Mouse (Mus musculus) lung, postnatal 14 days (tissue): ENCODE results near the gene Maco1.
"Not testable (repeated sequence)": the region's sequence is repeated elsewhere in the genome, so short reads cannot be mapped to it uniquely, and the experiment has no call there.

ENCODE experiments used
- DNase-seq: peaks from one replicate; pipeline ENCODE4 v3.0.0; 2021

Maco1 gene

DNA sequence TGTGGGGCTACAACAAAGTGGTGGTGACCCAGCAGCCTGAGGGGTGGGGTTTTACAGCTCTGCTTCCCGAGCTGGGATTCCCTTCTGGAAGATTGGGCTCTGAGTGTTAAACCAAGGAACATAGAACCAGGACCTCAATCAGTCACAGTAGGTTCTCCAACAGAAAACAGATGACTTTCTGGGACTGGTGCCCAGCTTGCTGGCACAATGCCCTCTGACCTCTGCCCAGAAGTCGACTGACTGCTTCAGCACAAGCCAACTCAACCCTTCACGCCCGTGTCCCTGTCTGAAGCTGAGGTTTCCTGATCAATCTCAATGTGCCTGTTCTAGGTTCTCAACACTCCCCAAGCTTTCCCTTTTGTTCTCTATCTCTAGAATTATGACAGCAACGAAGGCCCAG, 48.4 kb downstream of the Maco1 start:
- peak; percentile 80 for DNase-seq

DNA sequence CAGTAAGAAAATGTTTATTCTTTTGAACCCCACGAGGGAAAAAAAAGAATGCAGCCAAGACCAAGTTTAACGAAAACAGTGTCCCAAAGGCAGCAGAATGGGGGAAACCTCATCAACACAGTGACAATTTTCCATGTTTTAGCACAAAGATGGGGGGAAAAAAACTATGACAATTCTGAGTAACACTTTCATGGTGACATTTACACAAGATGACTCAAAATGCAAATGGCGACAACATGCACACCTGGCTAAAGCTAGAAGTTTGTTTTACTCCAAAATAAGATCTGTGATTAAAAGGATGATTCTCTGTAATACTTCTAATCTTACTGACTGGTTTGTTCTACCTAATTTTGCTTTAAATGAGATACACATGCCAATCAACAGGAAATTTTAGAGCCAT, 50.4 kb downstream of the Maco1 start:
- DNase-seq, result no peak

DNA sequence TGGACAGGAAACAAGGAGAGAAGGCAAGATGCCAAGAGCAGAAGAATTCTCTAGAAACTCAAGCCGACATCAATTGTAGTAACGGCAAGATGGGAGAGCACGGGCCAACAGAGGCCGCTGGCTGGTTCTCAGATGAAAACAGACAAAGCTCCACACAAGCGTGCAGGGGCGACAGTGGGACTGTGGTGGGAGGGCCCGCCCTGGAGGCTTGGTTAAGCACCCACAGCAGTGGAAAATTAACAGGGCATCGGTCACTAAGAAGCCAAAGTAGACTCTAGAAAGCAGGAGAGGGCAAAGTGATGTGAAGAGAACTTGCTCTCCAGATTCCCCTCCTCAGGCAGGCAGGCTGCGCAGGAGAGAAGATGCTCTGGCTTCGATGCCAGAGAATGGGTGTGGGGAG, 51.0 kb downstream of the Maco1 start:
- DNase-seq, result no peak

DNA sequence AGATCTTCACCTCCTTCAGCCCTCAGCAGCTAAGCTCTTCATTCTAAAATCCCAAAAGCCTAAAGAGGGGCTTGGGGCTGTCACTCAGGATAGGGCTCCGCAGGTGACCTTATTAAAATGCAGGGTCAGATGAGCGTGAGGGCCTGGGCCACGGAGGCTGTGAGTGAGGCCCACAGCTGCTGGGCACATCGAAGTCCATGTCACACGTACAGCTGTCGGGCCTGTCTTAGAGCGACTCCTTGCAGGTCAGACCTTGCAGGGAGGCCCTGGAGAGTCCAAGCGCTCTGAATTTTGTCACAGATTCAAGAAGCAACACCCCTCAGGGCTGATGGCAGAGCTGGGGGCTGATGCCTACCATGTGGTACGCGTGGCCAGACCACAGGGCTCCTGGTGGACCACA, 52.5 kb downstream of the Maco1 start:
- DNase-seq, result no peak

DNA sequence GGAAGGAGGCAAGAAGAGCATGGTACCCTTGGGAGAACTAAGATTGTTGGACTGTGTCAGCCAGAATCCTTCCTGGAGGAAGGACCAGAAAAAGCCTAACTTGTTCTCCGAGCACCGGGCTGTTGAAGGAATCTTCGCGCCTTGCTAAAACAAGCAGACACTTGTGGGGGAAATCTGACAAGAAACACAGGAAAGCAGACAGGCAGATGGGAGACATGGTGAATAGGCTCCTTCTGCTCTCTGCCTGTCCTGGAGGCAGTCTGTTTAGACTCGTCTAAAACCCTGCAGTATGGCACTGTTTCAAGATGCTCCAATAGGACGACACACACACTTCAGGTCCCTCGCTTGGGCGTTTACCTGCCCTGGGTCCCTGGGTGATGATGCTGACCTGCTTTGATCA, 53.0 kb downstream of the Maco1 start:
- DNase-seq, result no peak

DNA sequence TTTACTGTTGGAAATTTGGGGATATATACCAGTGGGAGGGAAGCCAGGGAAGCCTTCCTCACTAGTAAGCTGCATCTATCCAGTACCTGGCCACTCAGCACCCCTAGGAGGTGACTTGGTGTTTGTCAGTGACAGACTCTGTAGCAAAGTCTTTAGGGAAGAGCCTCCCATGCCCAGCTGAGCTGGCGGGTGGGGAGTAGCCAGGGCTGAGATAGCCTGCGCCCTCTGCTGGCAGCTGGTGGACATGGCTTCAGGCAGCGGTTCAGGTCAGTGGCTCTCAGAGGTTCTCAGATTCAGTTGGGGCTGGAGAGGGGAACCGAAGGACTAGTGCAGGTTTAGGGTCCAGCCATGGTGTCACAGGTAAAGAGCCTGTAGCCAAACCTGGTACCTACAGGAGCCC, 53.9 kb downstream of the Maco1 start:
- peak; percentile 78 for DNase-seq

GRCm38 (mm10) chr4:134798861-134799260, 54.3 kb downstream of the Maco1 start:
- no peak for DNase-seq

GRCm38 (mm10) chr4:134797621-134798020, 55.5 kb downstream of the Maco1 start:
- DNase-seq, result no peak

DNA sequence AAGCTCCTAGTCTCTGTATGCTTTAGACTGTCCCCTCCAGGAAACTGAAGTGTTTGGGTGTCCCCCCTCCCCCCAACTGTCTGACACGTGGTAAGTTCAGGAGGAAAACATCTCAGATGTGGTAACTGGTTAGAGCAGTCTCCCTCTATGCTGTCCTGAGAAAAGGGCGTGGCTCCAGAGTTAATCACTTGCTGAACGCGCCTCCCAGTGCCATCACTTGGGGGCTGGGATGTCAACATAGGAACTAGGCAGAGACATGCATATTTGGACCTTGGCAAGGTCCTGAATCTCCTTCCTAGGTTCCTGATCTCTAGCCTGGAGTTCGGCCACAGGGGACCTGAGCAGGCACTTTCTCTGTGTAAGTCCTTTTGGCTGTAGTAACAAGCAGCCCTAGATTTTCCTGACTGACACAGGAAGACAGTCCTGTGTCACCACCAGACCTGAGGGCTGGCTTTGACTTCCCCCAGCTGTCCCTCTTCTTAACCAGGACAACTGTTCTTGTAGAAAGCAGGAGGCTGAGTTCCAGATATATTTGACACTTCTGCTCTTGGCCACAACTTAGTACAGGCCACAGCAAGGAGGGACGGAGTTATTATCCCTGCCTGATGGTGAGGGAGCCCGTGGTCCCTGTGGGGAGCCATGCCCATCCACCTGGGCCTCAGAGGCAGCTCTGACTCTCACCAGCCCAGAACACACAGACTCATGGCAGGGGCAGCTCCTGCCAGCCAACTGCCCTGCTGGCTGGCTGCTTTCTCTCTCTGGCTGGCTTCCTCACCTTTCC, 56.4 kb downstream of the Maco1 start:
- DNase-seq, result no peak

DNA sequence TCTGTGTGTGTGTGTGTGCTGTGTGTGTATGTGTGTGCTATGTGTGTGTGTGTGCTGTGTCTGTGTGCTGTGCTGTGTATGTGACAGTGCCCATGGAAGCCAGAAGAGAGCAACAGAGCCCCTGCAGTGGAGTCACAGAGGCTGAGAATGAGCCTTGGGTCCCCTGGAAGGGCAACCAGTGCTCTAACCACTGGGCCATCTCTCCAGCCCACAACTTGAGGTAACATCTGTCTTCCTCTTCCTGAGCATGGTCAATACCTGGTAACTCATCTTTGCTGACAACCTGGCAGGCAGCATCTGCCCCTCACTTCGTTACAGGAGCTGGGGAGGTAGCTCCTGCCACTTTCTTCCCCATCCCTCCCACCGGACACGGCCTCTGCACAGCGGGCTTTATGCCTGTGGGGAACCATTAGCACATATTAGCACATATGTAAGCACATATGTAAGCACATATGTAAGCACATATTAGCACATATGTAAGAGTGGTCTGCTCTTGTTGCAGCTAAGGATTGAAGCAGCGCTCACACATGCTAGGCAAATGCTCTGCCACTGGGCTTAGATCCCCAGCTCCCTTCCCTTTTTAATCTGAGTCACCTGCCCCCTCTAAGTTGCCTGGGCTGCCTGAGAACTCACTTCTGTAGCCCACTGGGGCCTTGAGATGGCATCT, 57.2 kb downstream of the Maco1 start:
- no peak for DNase-seq

- not testable (repeated sequence) for DNase-seq
Observed at GRCm38 (mm10) chr4:134794959-134795358, 58.2 kb downstream of the Maco1 start.

DNA sequence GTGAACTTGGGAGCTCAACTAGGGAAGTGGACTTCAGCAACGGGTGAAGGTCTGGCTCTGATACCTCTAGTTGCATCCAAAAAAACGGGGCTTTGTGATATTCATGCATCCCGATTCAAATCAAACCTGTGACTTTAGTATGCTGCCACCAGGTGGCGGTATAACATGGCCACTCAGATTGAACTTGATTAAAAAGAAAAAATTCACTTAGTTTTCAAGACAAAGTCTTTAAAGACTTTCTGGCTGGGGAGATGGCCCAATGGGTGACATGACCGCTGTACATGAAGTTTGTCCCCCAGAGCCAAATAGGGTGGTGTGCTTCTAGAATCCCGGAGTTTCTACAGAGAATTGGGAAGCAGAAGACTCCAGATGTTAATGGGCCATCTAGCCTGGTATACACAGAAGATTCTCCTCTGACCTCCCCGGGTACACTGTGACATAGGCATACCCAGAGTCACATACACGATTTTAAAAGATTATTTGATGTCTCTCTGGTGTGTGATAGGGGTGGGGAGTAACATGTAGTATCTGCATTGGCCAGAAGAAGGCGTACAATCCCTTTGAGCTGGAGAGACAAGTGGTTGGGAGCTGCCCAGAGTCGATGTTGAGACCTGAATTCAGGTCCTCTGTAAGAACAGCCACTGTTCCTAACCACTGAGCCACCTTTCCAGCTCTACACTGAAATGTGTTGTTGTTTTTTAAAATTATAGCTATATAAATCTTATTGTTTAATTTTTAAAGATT, 59.8 kb downstream of the Maco1 start:
- peak; percentile 69 for DNase-seq

DNA sequence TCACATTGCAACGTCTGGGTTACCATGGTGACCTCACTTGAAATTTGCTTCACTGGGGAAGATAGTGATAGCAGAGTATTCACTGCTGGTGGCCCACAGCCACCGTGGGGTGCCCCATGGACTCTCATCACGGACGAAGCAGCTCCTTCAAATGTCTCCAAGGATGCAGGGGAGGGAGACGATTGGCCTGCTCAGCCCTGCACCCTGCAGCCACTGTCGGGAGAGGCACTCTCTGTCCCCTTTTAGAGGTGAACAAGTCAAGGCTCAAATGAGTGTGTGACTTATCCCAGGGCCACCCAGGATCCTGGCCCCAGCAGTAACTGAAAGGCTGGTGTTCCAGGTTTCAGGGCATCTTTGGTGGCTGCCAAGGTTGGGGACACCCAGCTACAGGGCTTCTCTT, 61.4 kb downstream of the Maco1 start:
- no peak for DNase-seq

DNA sequence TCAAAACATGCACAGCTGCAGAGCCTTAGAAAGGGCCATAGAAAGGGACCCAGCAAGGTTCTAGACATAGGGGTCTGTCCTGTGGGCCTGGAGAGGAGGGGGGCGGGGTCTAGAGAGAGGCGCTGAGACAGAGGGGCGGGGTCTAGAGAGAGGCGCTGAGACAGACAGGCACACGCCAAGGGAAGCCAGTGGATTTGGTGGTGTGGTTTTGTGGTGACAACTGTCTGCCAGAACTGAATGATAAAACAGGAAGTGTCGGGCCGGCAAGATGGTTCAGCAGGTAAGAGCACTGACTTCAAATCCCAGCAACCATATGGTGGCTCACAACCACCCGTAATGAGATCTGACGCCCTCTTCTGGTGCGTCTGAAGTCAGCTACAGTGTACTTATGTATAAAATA, 66.2 kb downstream of the Maco1 start:
- DNase-seq, result no peak

- DNase-seq, result peak; percentile 46
Observed at GRCm38 (mm10) chr4:134784701-134785100, 68.4 kb downstream of the Maco1 start.

GRCm38 (mm10) chr4:134779136-134779934, 73.8 kb downstream of the Maco1 start:
- peak; percentile 44 for DNase-seq

GRCm38 (mm10) chr4:134776246-134776645, 76.9 kb downstream of the Maco1 start:
- DNase-seq, result no peak

DNA sequence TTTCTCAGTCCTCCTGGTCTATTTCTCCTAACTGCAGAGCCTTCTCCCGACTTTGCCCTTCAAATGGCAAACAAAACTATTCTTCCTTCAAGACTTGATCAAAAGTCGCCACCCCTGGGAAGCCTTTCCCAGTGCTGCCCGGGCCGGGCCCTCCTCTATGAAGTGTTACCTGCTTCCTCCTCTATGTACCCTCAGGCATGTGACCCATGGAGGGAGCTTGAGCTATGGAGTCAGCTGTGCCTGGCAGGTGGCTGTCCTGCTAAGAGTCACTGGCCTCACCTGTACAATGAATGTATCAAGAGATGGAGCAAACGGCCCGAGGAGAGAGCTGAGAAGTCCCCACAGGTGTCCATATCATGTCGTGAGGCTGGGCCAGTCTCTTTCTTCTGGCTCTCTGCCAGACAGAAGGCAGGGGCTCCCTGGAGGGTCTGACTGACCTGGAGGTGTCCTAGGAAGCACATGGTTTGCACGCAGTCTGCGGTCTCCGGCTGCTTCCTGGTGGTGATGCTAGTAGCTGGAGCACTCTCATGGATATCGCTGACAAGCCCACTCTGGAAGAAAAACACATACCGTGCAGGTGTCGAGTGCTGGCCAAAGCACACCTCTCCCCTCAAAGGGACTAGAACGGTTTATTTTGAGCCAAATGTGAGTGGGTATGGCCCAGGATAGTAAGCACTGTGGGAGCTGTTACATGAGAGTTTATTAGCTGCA, 77.8 kb downstream of the Maco1 start:
- DNase-seq, result no peak

- DNase-seq, result no peak
Observed at GRCm38 (mm10) chr4:134774126-134774525, 79.0 kb downstream of the Maco1 start.

GRCm38 (mm10) chr4:134772805-134773674, 80.1 kb downstream of the Maco1 start:
- DNase-seq, result no peak

DNA sequence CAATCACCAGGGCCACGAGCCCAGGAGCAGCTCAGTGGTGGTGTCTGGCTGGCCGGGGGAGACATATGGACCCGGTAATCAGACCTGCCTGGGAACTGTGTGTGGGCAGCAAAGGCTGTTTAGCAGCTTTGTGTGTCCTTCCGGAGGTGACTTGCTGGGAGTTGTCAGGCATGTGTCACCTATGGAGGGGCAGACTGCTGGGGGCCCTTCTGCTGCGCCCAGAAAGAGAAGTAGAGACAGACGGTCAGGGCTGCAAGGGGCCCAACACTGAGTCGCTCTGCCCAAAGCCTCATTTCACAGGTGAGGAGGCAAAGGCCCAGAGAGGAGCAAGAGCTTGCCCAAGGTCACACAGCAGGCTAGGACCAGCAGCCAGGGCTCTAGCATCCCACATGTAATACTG, 83.3 kb downstream of the Maco1 start:
- DNase-seq, result no peak
